Mouse (Mus musculus) C2C12 (cell line): Measurements from ENCODE around the gene Smok3a. TPM values are rescaled to one million over a fixed set of nuclear protein-coding genes. Genes with fewer than 3 reads are reported as not detected.

Experiments
- H3K27me3 ChIP-seq: one replicate; pipeline ENCODE4 v1.6.1; 2011; ENCODE audit not compliant: control insufficient read depth, insufficient read depth, insufficient read length
- H3K36me3 ChIP-seq: one replicate; pipeline ENCODE4 v1.6.1; 2011; ENCODE audit not compliant: control insufficient read depth, insufficient read depth
- H3K4me3 ChIP-seq: one replicate; pipeline ENCODE4 v1.5.1; 2011; ENCODE audit warnings: mild to moderate bottlenecking, control low read depth; ENCODE audit not compliant: poor library complexity, insufficient read depth, severe bottlenecking
- H3K79me2 ChIP-seq: one replicate; pipeline ENCODE4 v1.6.1; 2011; ENCODE audit not compliant: control insufficient read depth, insufficient read depth
- H3K79me3 ChIP-seq: one replicate; pipeline ENCODE4 v1.6.1; 2011; ENCODE audit warnings: low read depth, control low read depth
- H3ac ChIP-seq: one replicate; pipeline ENCODE3; 2011; ENCODE audit warnings: low read depth; ENCODE audit not compliant: control insufficient read depth, insufficient read length
- CEBPB ChIP-seq: IDR thresholded peaks from one replicate; pipeline ENCODE4 v1.6.1; 2011; ENCODE audit warnings: low read depth, mild to moderate bottlenecking, control low read depth, moderate library complexity
- CTCF ChIP-seq: IDR thresholded peaks from one replicate; pipeline ENCODE4 v1.5.1; 2011; ENCODE audit not compliant: control insufficient read depth, insufficient read depth, insufficient read length
- FOSL1 ChIP-seq: IDR thresholded peaks from one replicate; pipeline ENCODE4 v1.8.0; 2011; ENCODE audit warnings: mild to moderate bottlenecking, low read length; ENCODE audit not compliant: poor library complexity, insufficient read depth, severe bottlenecking
- MAX ChIP-seq: IDR thresholded peaks from one replicate; pipeline ENCODE4 v1.6.1; 2011; ENCODE audit warnings: mild to moderate bottlenecking, control low read depth
- MYOD1 ChIP-seq: IDR thresholded peaks from one replicate; pipeline ENCODE4 v1.6.1; 2011; ENCODE audit warnings: low read depth; ENCODE audit not compliant: control insufficient read depth, insufficient read length
- MYOG ChIP-seq: IDR thresholded peaks from one replicate; pipeline ENCODE4 v1.6.1; 2011; ENCODE audit not compliant: control insufficient read depth, insufficient read length; ENCODE audit errors: extremely low read depth
- USF1 ChIP-seq: IDR thresholded peaks from one replicate; pipeline ENCODE4 v1.6.1; 2011; ENCODE audit warnings: low read depth, mild to moderate bottlenecking, control low read depth, moderate library complexity
- polyA plus RNA-seq: library from polyadenylated mRNA; unstranded; fragments of >200 nt; fragmentation: generic; extraction: Trizol; gene quantifications from one replicate; pipeline ENCODE4 v1.2.1, GENCODE M21; 2012; ENCODE audit warnings: missing spikeins

Smok3a gene
- polyA plus RNA-seq, 1 experiment, result not detected

- TF ChIP-seq MYOG (no peak), MYOD1 (no peak), FOSL1 (no peak), MAX (no peak), USF1 (no peak), CTCF (no peak), CEBPB (no peak)
- H3K27me3 ChIP-seq, result peaks cover 11% of the 10 kb centered on the region
- peaks cover 6% of the 10 kb centered on the region for H3K36me3 ChIP-seq
- no peak overlapping the region for H3ac ChIP-seq
- H3K4me3 ChIP-seq, result no peak overlapping the region
- peaks cover 42% of the 10 kb centered on the region for H3K79me2 ChIP-seq
- H3K79me3 ChIP-seq, result peaks cover 39% of the 10 kb centered on the region
Measured at GRCm38 (mm10) chr5:138083936-138084335, 62.9 kb downstream of the Smok3a start.

Other genes with a start within 250 kb of the Smok3a start
- gene Ppp1r35, start 242.4 kb upstream of the Smok3a start, polyA plus RNA-seq, result 42.7 TPM
- gene Mepce, start 233.6 kb upstream of the Smok3a start, polyA plus RNA-seq, result 44.6 TPM
- gene Zcwpw1, start 233.5 kb upstream of the Smok3a start, polyA plus RNA-seq, result 0.73 TPM
- 0.06 TPM for gene Pilra, start 185.0 kb upstream of the Smok3a start, polyA plus RNA-seq
- not detected for gene Pilrb1, start 163.2 kb upstream of the Smok3a start, polyA plus RNA-seq
- gene Pilrb2, start 149.4 kb upstream of the Smok3a start, polyA plus RNA-seq, result not detected
- gene Cyp3a13, start 99.6 kb upstream of the Smok3a start, polyA plus RNA-seq, result not detected
- not detected for gene Gjc3, start 58.2 kb upstream of the Smok3a start, polyA plus RNA-seq
- gene Azgp1, start 39.7 kb upstream of the Smok3a start, polyA plus RNA-seq, result not detected
- not detected for gene Smok3b, start 168 bp downstream of the Smok3a start, polyA plus RNA-seq
- gene Smok3c, start 31.9 kb downstream of the Smok3a start, polyA plus RNA-seq, result not detected
- gene Zkscan1, start 63.8 kb downstream of the Smok3a start, polyA plus RNA-seq, result 3.7 TPM
- 8.5 TPM for gene Zscan21, start 95.6 kb downstream of the Smok3a start, polyA plus RNA-seq
- gene Zfp113, start 134.5 kb downstream of the Smok3a start, polyA plus RNA-seq, result 1.9 TPM
- gene Cops6, start 139.8 kb downstream of the Smok3a start, polyA plus RNA-seq, result 182 TPM
- 11.2 TPM for gene Ap4m1, start 150.7 kb downstream of the Smok3a start, polyA plus RNA-seq
- 208 TPM for gene Mcm7, start 151.2 kb downstream of the Smok3a start, polyA plus RNA-seq
- gene Taf6, start 166.2 kb downstream of the Smok3a start, polyA plus RNA-seq, result 58.1 TPM
- gene Cnpy4, start 166.2 kb downstream of the Smok3a start, polyA plus RNA-seq, result 23.0 TPM
- gene Mblac1, start 173.1 kb downstream of the Smok3a start, polyA plus RNA-seq, result 2.5 TPM
- gene Nxpe5, start 204.6 kb downstream of the Smok3a start, polyA plus RNA-seq, result not detected
- 72.8 TPM for gene Lamtor4, start 234.2 kb downstream of the Smok3a start, polyA plus RNA-seq
- 6.8 TPM for gene BC037034, start 242.8 kb downstream of the Smok3a start, polyA plus RNA-seq